Mouse (Mus musculus): ENCODE measurements around the gene BC029722. TPM values are rescaled to one million over a fixed set of nuclear protein-coding genes. Genes with fewer than 3 reads are reported as not detected.

The BC029722 gene
- total and polyA plus RNA-seq, 3 experiments: 12.4 to 33.8 (median 22.7) TPM

DNA sequence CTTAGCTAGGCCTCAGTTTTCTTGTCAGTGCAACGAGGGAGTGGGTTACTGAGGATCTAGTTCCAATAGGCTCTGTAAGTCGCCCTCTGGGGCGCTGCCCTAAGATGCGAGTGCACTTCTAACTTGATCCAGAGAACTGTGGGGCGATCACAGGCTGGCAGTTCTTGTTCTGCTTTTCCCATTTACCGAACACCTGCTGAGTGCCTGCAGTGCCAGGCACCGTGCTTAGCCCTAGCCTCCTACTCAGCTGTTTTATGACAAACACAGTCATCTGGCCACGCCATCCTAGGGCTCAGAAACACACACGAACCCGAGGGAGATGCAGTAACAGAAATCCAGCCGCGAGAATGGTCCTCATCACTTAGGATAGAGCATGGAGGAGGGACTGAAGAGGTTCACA is 26.3 kb downstream of the BC029722 start:
- DNase-seq (ENCODE audit: extremely low read depth): no peak
- Histone ChIP-seq H3K4me1 (ENCODE audit: control insufficient read depth in 1 of 2, insufficient read depth in 2 of 2) (peaks cover 2 to 3% of the 10 kb centered on the region in 2 experiments; a peak in 2 of 4 replicates), H3K27me3 (replicated peaks) (peaks cover 47% of the 10 kb centered on the region), H3K9ac (ENCODE audit: insufficient read depth, low read depth) (no peak overlapping the region), H3K79me2 (replicated peaks; ENCODE audit: control insufficient read depth, extremely low read depth, insufficient read depth, poor library complexity, severe bottlenecking) (no peaks in the 10 kb centered on the region), H3K27ac (ENCODE audit: insufficient read depth, low read depth) (no peak overlapping the region), H3K4me2 (ENCODE audit: insufficient read depth, low read depth, poor library complexity, severe bottlenecking) (peak overlapping the region; percentile 18; the same call in 1 of the 2 replicates), H3K9me3 (replicated peaks; ENCODE audit: low read length) (no peaks in the 10 kb centered on the region), H3K36me3 (replicated peaks in 1 of 2; ENCODE audit: control insufficient read depth in 1 of 2, insufficient read depth in 1 of 2, low read length in 1 of 2) (no peaks in the 10 kb centered on the region), H3K4me3 (replicated peaks in 1 of 3; ENCODE audit: low read depth in 2 of 3, low read length in 2 of 3, poor library complexity in 1 of 3) (no peak overlapping the region)
- dilution Hi-C loops (cut with MboI; ENCODE audit: extremely low pct_ligation_motif_present, extremely low pct_unique_long_range_greater_than_20kb, low sequenced_read_pairs) (no loop called here), in situ Hi-C loops (cut with MboI; ENCODE audit: low pct_ligation_motif_present, low pct_unique_long_range_greater_than_20kb, low sequenced_read_pairs) (no loop called here)
- TF ChIP-seq JUN (IDR thresholded peaks at IDR 0.05; ENCODE audit: insufficient read depth, low read depth, low read length) (no peak), RAD21 (IDR thresholded peaks at IDR 0.05; ENCODE audit: low read depth, low read length) (no peak), KAT2A (IDR thresholded peaks at IDR 0.05; ENCODE audit: insufficient replicate concordance, low read length) (no peak), MAX (IDR thresholded peaks at IDR 0.05; ENCODE audit: low read length) (no peak), ETS1 (conservative IDR thresholded peaks at IDR 0.05; ENCODE audit: low read depth, low read length) (no peak), MAZ (IDR thresholded peaks at IDR 0.05; ENCODE audit: low read depth, low read length) (no peak), USF1 (IDR thresholded peaks at IDR 0.05; ENCODE audit: low read depth, low read length) (no peak), POLR2AphosphoS2 (IDR thresholded peaks at IDR 0.05; ENCODE audit: low read depth, low read length) (no peak), JUND (conservative IDR thresholded peaks at IDR 0.05; ENCODE audit: low read depth, low read length) (no peak), MAFK (IDR thresholded peaks at IDR 0.05; ENCODE audit: insufficient replicate concordance, low read length) (no peak), ZNF384 (IDR thresholded peaks at IDR 0.05; ENCODE audit: low read depth, low read length) (no peak), USF2 (conservative IDR thresholded peaks at IDR 0.05; ENCODE audit: low read depth, low read length) (no peak), CTCF (conservative IDR thresholded peaks at IDR 0.05 in 1 of 2, IDR thresholded peaks at IDR 0.05 in 1 of 2; ENCODE audit: low read depth in 2 of 2, low read length in 2 of 2) (no peak), SIN3A (IDR thresholded peaks at IDR 0.05; ENCODE audit: low read length) (no peak), PAX5 (IDR thresholded peaks at IDR 0.05; ENCODE audit: low read length) (no peak), IRF4 (IDR thresholded peaks at IDR 0.05; ENCODE audit: low read depth, low read length) (no peak), NELFE (IDR thresholded peaks at IDR 0.05; ENCODE audit: low read depth, low read length) (no peak)

DNA sequence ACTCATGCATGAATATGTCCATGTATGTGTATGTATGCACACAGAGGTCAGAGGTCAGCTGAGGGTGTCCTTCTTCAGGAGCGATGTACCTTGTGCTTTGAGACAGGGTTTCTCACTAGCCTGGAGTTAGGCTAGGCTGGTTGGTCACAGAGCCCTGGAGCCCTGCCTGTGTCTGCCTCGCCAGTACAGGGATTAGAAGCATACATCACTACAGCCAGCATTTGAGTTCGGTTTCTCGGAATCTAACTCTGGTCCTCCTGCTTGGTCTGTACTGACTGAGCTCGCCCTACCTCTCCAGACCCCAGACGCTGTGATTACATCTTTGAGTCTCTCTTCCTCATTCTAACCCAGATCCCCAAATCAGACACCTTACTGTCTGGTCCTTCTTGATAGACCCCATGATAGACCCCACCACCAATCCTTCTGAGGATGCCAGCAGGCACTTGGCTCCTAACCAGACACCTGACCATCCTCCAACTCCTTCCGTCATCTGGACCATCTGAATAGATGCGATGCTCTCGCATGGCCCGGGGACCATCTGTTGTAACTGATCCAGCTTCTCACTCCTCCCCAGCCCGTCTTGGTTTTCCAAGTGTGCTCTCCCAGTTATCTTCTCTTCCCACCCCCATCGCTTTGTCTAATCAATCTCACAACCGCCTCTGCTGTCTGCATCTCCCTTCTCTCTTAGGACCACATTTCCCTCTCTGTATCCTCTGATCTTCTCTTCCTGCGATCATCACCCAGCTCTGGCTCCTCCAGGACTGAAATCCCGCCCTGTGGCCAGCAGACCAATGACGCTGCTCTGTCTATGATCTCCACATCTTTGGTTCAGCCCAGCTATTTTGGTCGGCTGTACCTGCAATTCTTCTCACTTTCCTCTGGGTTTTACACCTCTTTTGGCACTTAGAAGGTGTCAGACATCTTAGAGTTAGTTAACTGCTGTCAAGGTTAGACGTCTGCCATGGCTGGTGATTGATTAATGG is 31.0 kb downstream of the BC029722 start:
- H3K27me3 ChIP-seq (replicated peaks): peaks cover 68% of the 10 kb centered on the region
- TF ChIP-seq NELFE (IDR thresholded peaks at IDR 0.05; ENCODE audit: low read depth, low read length) (no peak), SIN3A (IDR thresholded peaks at IDR 0.05; ENCODE audit: low read length) (no peak), MEF2A (IDR thresholded peaks at IDR 0.05; ENCODE audit: borderline replicate concordance, low read depth, low read length) (no peak)
- H3K4me1 ChIP-seq (ENCODE audit: control insufficient read depth in 1 of 2, insufficient read depth in 2 of 2): peaks cover 2 to 3% of the 10 kb centered on the region in 2 experiments; a peak in 2 of 4 replicates
- H3K27ac ChIP-seq (ENCODE audit: insufficient read depth, low read depth): no peak overlapping the region
- no peaks in the 10 kb centered on the region for H3K36me3 ChIP-seq (replicated peaks in 1 of 2; ENCODE audit: control insufficient read depth in 1 of 2, insufficient read depth in 1 of 2, low read length in 1 of 2)
- dilution Hi-C loops (cut with MboI; ENCODE audit: extremely low pct_ligation_motif_present, extremely low pct_unique_long_range_greater_than_20kb, low sequenced_read_pairs) (no loop called here), in situ Hi-C loops (cut with MboI; ENCODE audit: low pct_ligation_motif_present, low pct_unique_long_range_greater_than_20kb, low sequenced_read_pairs) (no loop called here)
- no peak overlapping the region for H3K9ac ChIP-seq (ENCODE audit: insufficient read depth, low read depth)
- H3K9me3 ChIP-seq (replicated peaks; ENCODE audit: low read length): no peaks in the 10 kb centered on the region
- H3K79me2 ChIP-seq (replicated peaks; ENCODE audit: control insufficient read depth, extremely low read depth, insufficient read depth, poor library complexity, severe bottlenecking): no peaks in the 10 kb centered on the region
- no peak overlapping the region for H3K4me3 ChIP-seq (replicated peaks in 1 of 3; ENCODE audit: low read depth in 2 of 3, low read length in 2 of 3, poor library complexity in 1 of 3)
- no peak for DNase-seq (ENCODE audit: extremely low read depth)
- H3K4me2 ChIP-seq (ENCODE audit: insufficient read depth, low read depth, poor library complexity, severe bottlenecking): no peak overlapping the region

All from CH12.LX (cell line).